Mouse (Mus musculus) C2C12 (cell line): ENCODE measurements around the gene Utrn.

Experiments
- CTCF ChIP-seq: IDR thresholded peaks from one replicate; pipeline ENCODE4 v1.5.1; 2011; ENCODE audit not compliant: control insufficient read depth, insufficient read depth, insufficient read length
- MAX ChIP-seq: IDR thresholded peaks from one replicate; pipeline ENCODE4 v1.6.1; 2011; ENCODE audit warnings: mild to moderate bottlenecking, control low read depth
- USF1 ChIP-seq: IDR thresholded peaks from one replicate; pipeline ENCODE4 v1.6.1; 2011; ENCODE audit warnings: low read depth, mild to moderate bottlenecking, control low read depth, moderate library complexity

- TF ChIP-seq CTCF (no peak), MAX (no peak), USF1 (no peak)
Observed at GRCm38 (mm10) chr10:12737926-12738325, 131.2 kb downstream of the Utrn start.
